Mouse (Mus musculus) limb, embryonic 14.5 days (tissue): ENCODE data around the gene Gck. TPM values are rescaled to one million over a fixed set of nuclear protein-coding genes. Genes with fewer than 3 reads are reported as not detected.

ENCODE experiments used
- ATAC-seq: fragments of 200-750 bp; cut with Nextera tagmentation; 2 replicates; pipeline ENCODE4 v1.8.0; 2017; ENCODE audit warnings: low read depth, moderate number of reproducible peaks, moderate TSS enrichment; ENCODE audit not compliant: low FRiP score
- DNase-seq: peaks from one replicate; pipeline ENCODE4 v3.0.0-alpha.2; 2015; ENCODE audit warnings: low spot score
- H3K27ac ChIP-seq: fragments of 300-500 bp; sonication (generic); replicated peaks from 2 replicates; pipeline ENCODE4 v1.5.1; 2014; ENCODE audit warnings: low read depth, mild to moderate bottlenecking, low read length, moderate library complexity, mixed read lengths
- H3K27me3 ChIP-seq: fragments of 300-500 bp; sonication (generic); 2 replicates; pipeline ENCODE4 v1.6.1; 2014; ENCODE audit warnings: low read length, mixed read lengths; ENCODE audit not compliant: control insufficient read depth, insufficient read depth
- H3K36me3 ChIP-seq: fragments of 300-500 bp; sonication (generic); 2 replicates; pipeline ENCODE4 v1.6.1; 2014; ENCODE audit warnings: mild to moderate bottlenecking, low read length, moderate library complexity, mixed read lengths; ENCODE audit not compliant: control insufficient read depth, insufficient read depth
- H3K4me1 ChIP-seq: fragments of 300-500 bp; sonication (generic); 2 replicates; pipeline ENCODE4 v1.6.1; 2014; ENCODE audit warnings: antibody characterized with exemption, low read length, mixed read lengths; ENCODE audit not compliant: control insufficient read depth, insufficient read depth
- H3K4me2 ChIP-seq: fragments of 300-500 bp; sonication (generic); replicated peaks from 2 replicates; pipeline ENCODE4 v1.6.1; 2014; ENCODE audit warnings: low read depth, mild to moderate bottlenecking, low read length, moderate library complexity; ENCODE audit not compliant: severe bottlenecking
- H3K4me3 ChIP-seq: fragments of 300-500 bp; sonication (generic); replicated peaks from 2 replicates; pipeline ENCODE4 v1.5.1; 2014; ENCODE audit warnings: low read length
- H3K9ac ChIP-seq: fragments of 300-500 bp; sonication (generic); 2 replicates; pipeline ENCODE4 v1.6.1; 2014; ENCODE audit warnings: mild to moderate bottlenecking, low read depth, low read length, moderate library complexity; ENCODE audit not compliant: severe bottlenecking
- H3K9me3 ChIP-seq: fragments of 300-500 bp; sonication (generic); 2 replicates; pipeline ENCODE4 v1.6.1; 2016; ENCODE audit warnings: low read length; ENCODE audit not compliant: control insufficient read depth
- POLR2A ChIP-seq: fragments of 200-500 bp; IDR thresholded peaks from 2 replicates; pipeline ENCODE4 v1.8.0; 2012; ENCODE audit warnings: inconsistent platforms, mild to moderate bottlenecking, moderate library complexity, borderline replicate concordance; ENCODE audit not compliant: insufficient read depth, insufficient read length; ENCODE audit errors: extremely low read depth
- WGBS: fragments of 180-500 bp; shearing (Covaris S2); extraction: QIAGEN DNeasy Blood & Tissue Kit; methylation state at CpG from one replicate; pipeline ENCODE4 v1.1.7; 2014; 5-methylcytosine and 5-hydroxymethylcytosine counted together
- polyA plus RNA-seq, 2 experiments: library from polyadenylated mRNA; depleted of rRNA in 1 of 2; stranded (reverse) in 1 of 2; unstranded in 1 of 2; fragments of >200 nt; fragmentation: Nextera tagmentation in 1 of 2; extraction: Ambion mirVana in 1 of 2; gene quantifications; 2 replicates each; pipeline versions ENCODE4 v1.2.1 to v1.2.3; 2012 to 2014

Gene Gck
- polyA plus RNA-seq (2012; rRNA removed) (0.83 and 1.7 TPM in 2 replicates), polyA plus RNA-seq (2014; fragmentation: Nextera tagmentation; extraction: Ambion mirVana) (0.74 and 2.6 TPM in 2 replicates)

- H3K27ac ChIP-seq, result no peak within 1 kb of the TSS
- no peak for ATAC-seq
These were observed at the start of gene Gck for GRCm38 (mm10) chr11:5949586-5950352. Gene Gck, minus strand, starts transcription at chr11:5950081.

GRCm38 (mm10) chr11:5998472-5998871, 48.6 kb upstream of the Gck start:
- Histone ChIP-seq H3K9ac (no peak overlapping the region), H3K4me2 (no peak overlapping the region), H3K4me1 (peaks cover 17% of the 10 kb centered on the region), H3K36me3 (no peaks in the 10 kb centered on the region), H3K9me3 (no peaks in the 10 kb centered on the region), H3K27me3 (no peaks in the 10 kb centered on the region), H3K27ac (no peak overlapping the region), H3K4me3 (no peak overlapping the region)
- DNase-seq (no peak), ATAC-seq (no peak)
- TF ChIP-seq POLR2A, result no peak
- WGBS, result 98% methylated on average over 2 of the region's 2 CpGs

More at GRCm38 (mm10) chr11:5949586-5950352, at the start of gene Gck:
- no peak for DNase-seq
- Histone ChIP-seq H3K4me3 (no peak within 1 kb of the TSS), H3K9ac (no peak within 1 kb of the TSS), H3K9me3 (no peaks in the 10 kb centered on the region), H3K27me3 (no peaks in the 10 kb centered on the region), H3K36me3 (no peaks in the 10 kb centered on the region), H3K4me1 (peaks cover 11% of the 10 kb centered on the region), H3K4me2 (no peak within 1 kb of the TSS)
- 73% methylated on average over 8 of the region's 8 CpGs for WGBS
- no peak for TF ChIP-seq POLR2A

- DNase-seq (peak; percentile 78), ATAC-seq (no peak)
- no peak overlapping the region for H3K4me3 ChIP-seq
- no peaks in the 10 kb centered on the region for H3K36me3 ChIP-seq
- TF ChIP-seq POLR2A, result no peak
- 21% methylated on average over 8 of the region's 8 CpGs for WGBS
- no peaks in the 10 kb centered on the region for H3K9me3 ChIP-seq
- H3K27ac ChIP-seq, result no peak overlapping the region
- H3K4me2 ChIP-seq, result no peak overlapping the region
- peaks cover 11% of the 10 kb centered on the region for H3K4me1 ChIP-seq
- no peak overlapping the region for H3K9ac ChIP-seq
- no peaks in the 10 kb centered on the region for H3K27me3 ChIP-seq
These were observed 46.1 kb upstream of the Gck start for GRCm38 (mm10) chr11:5995989-5996388.

- H3K27ac ChIP-seq, result no peak overlapping the region
- no peak for DNase-seq
- H3K27me3 ChIP-seq, result no peaks in the 10 kb centered on the region
- no peak for ATAC-seq
- no peak overlapping the region for H3K9ac ChIP-seq
- WGBS, result 81% methylated on average over 3 of the region's 3 CpGs
- no peak overlapping the region for H3K4me3 ChIP-seq
- peaks cover under 1% of the 10 kb centered on the region; the same call in 1 of the 2 replicates for H3K4me1 ChIP-seq
- H3K9me3 ChIP-seq, result no peaks in the 10 kb centered on the region
- no peak overlapping the region for H3K4me2 ChIP-seq
- no peaks in the 10 kb centered on the region for H3K36me3 ChIP-seq
- TF ChIP-seq POLR2A, result no peak
These were observed 45.0 kb upstream of the Gck start for GRCm38 (mm10) chr11:5994880-5995279.

GRCm38 (mm10) chr11:5994212-5994611, 44.3 kb upstream of the Gck start:
- H3K4me1 ChIP-seq, result no peaks in the 10 kb centered on the region
- no peak overlapping the region for H3K4me2 ChIP-seq
- H3K36me3 ChIP-seq, result no peaks in the 10 kb centered on the region
- no peak overlapping the region for H3K4me3 ChIP-seq
- H3K9ac ChIP-seq, result no peak overlapping the region
- WGBS, result 90% methylated on average over 5 of the region's 5 CpGs
- no peak for TF ChIP-seq POLR2A
- H3K27ac ChIP-seq, result no peak overlapping the region
- H3K9me3 ChIP-seq, result no peaks in the 10 kb centered on the region
- no peaks in the 10 kb centered on the region for H3K27me3 ChIP-seq
- DNase-seq, result no peak
- no peak for ATAC-seq
